Mouse (Mus musculus): ENCODE data around the gene Fam213b. TPM values are rescaled to one million over a fixed set of nuclear protein-coding genes. Genes with fewer than 3 reads are reported as not detected.
A peak's percentile ranks its signal among the peaks of the same experiment; 100 is the strongest.

The Fam213b gene
- polyA plus RNA-seq, 1 experiment from 2014 or later: 57.1 TPM

DNA sequence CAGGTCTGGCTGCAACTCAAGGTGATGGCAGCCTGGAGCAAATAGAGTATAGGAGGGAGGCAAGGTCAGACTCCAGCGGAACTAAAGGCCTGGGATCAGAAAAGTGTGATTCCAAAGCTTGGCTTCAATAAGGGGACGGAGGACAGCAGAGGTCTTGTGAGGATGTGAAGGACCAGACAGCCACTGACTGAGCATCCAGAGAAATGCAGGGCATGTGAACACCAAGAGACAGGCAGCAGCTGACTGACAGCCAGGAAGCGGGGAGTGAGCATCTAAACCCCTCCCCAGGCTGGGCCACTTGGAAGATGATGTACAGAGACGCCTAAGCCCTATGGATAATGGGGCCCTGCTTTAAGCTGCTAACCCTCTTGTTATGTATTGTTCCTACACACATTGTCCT lies 28.2 kb downstream of the Fam213b start:
- no peak for DNase-seq (ENCODE audit: low spot score)
- no peaks in the 10 kb centered on the region for H3K36me3 ChIP-seq (replicated peaks; ENCODE audit: control insufficient read depth, insufficient read depth)
- H3K9me3 ChIP-seq (ENCODE audit: control insufficient read depth, low read length): no peaks in the 10 kb centered on the region
- H3K4me2 ChIP-seq (replicated peaks): no peak overlapping the region
- no peaks in the 10 kb centered on the region for H3K27me3 ChIP-seq (ENCODE audit: control insufficient read depth, insufficient read depth, low read length)
- 68% methylated on average over 4 of the region's 4 CpGs for WGBS
- no peak overlapping the region for H3K4me3 ChIP-seq (replicated peaks; ENCODE audit: low read length)
- H3K9ac ChIP-seq: no peak overlapping the region
- no peak overlapping the region for H3K27ac ChIP-seq
- H3K4me1 ChIP-seq (replicated peaks; ENCODE audit: control insufficient read depth, insufficient read depth, low read length): no peaks in the 10 kb centered on the region
- ATAC-seq (ENCODE audit: low FRiP score): no peak

- Histone ChIP-seq H3K27me3 (ENCODE audit: control insufficient read depth, insufficient read depth, low read length) (no peaks in the 10 kb centered on the region), H3K27ac (no peak within 1 kb of the TSS), H3K9ac (no peak within 1 kb of the TSS), H3K4me3 (replicated peaks; ENCODE audit: low read length) (no peak within 1 kb of the TSS), H3K4me1 (replicated peaks; ENCODE audit: control insufficient read depth, insufficient read depth, low read length) (peaks cover 6% of the 10 kb centered on the region; the same call in 1 of the 2 replicates), H3K4me2 (replicated peaks) (no peak within 1 kb of the TSS), H3K36me3 (replicated peaks; ENCODE audit: control insufficient read depth, insufficient read depth) (no peaks in the 10 kb centered on the region), H3K9me3 (ENCODE audit: control insufficient read depth, low read length) (no peaks in the 10 kb centered on the region)
- no peak for ATAC-seq (ENCODE audit: low FRiP score)
- no peak for DNase-seq (ENCODE audit: low spot score)
- WGBS: 88% methylated on average over 7 of the region's 7 CpGs
Observed at GRCm38 (mm10) chr4:154869440-154869839, 29.5 kb downstream of the Fam213b start, which contains the start of gene Mmel1. Gene Mmel1, plus strand, starts transcription at chr4:154869585.

DNA sequence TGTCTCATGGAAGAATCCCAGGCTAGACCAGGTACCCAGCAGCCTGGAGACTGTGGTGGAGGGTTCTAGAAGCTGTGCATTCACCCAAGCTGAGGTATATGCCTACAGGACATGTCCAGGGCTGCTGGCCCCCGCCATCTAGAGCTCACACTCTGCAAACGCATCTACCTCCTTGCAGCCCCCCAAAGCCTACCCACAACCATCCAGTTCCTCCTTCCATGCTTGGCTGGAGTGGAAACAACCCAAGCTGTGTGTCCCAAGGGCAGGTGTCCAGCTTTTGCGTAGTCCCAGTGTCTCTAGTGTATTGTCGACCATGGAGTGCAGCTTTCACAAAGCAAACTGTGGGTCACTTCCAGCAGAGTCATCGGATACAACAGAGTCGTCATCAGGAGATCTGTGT lies 31.7 kb downstream of the Fam213b start:
- Histone ChIP-seq H3K9ac (no peak overlapping the region), H3K4me2 (replicated peaks) (no peak overlapping the region), H3K4me1 (replicated peaks; ENCODE audit: control insufficient read depth, insufficient read depth, low read length) (peaks cover 6% of the 10 kb centered on the region), H3K36me3 (replicated peaks; ENCODE audit: control insufficient read depth, insufficient read depth) (no peaks in the 10 kb centered on the region), H3K27me3 (ENCODE audit: control insufficient read depth, insufficient read depth, low read length) (no peaks in the 10 kb centered on the region), H3K27ac (no peak overlapping the region), H3K4me3 (replicated peaks; ENCODE audit: low read length) (no peak overlapping the region), H3K9me3 (ENCODE audit: control insufficient read depth, low read length) (no peaks in the 10 kb centered on the region)
- no peak for DNase-seq (ENCODE audit: low spot score)
- WGBS: 87% methylated on average over 6 of the region's 6 CpGs
- ATAC-seq (ENCODE audit: low FRiP score): no peak

DNA sequence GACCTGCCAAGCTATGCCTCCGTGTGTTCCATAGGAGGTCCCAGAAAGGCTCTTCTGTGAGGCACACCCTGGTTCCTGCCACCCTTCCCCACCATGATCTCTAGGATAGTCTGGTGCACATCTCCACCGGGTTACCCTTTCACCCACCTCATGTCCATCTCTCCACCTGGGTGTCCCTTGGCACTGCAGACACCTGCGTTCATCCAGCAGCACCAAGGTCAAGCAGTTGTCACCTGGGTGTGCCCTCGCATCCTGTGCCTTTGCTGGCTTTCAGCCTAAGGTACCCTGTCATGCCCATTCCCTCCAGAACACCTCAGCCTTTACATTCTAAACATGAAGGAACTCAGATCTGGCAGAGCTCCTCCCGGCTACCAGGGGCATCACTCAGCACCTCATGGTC lies 32.5 kb downstream of the Fam213b start:
- Histone ChIP-seq H3K9me3 (ENCODE audit: control insufficient read depth, low read length) (no peaks in the 10 kb centered on the region), H3K4me2 (replicated peaks) (no peak overlapping the region), H3K4me3 (replicated peaks; ENCODE audit: low read length) (no peak overlapping the region), H3K9ac (no peak overlapping the region), H3K4me1 (replicated peaks; ENCODE audit: control insufficient read depth, insufficient read depth, low read length) (peaks cover 6% of the 10 kb centered on the region), H3K27ac (no peak overlapping the region), H3K27me3 (ENCODE audit: control insufficient read depth, insufficient read depth, low read length) (no peaks in the 10 kb centered on the region), H3K36me3 (replicated peaks; ENCODE audit: control insufficient read depth, insufficient read depth) (no peaks in the 10 kb centered on the region)
- DNase-seq (ENCODE audit: low spot score): no peak
- no peak for ATAC-seq (ENCODE audit: low FRiP score)
- 91% methylated on average over 5 of the region's 5 CpGs for WGBS

DNA sequence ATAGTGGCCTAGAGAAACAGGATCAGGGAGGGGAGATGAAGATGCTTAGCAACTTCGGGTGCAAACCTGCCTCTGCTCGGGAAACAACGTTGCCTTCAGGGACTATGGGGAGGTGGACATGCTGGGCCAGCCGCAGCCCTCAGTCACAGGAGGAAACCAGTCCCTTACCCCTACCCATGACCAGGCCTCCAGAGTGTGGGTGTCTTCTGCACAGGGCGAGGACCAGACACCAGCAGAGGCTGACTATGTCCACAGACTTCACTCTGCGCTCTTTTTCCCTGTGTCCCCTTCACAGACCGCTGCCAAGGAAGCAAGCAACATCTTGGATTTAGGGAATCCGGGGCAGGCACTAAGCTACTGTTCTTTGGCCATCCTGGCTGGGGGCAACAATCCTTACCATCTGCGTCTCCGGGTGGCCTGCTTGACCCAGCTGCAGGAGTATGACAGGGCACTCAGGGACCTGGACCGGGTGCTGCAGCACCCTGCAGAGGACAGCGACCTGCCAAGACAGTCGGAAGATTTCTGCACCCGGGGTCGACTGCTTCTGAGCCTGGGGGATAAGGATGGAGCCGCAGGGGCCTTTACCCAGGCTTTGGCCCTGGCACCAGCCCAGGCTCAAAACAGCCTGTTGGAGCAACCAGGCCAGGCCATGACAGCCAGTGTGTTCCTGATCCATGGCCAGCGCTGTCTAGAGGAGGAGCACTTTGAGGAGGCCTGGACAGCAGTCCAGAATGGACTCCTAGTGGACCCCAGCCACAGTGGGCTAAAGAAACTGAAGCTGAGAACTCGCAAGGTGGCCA lies 33.8 kb downstream of the Fam213b start:
- ATAC-seq (ENCODE audit: low FRiP score) (no peak), DNase-seq (ENCODE audit: low spot score) (no peak)
- no peaks in the 10 kb centered on the region for H3K27me3 ChIP-seq (ENCODE audit: control insufficient read depth, insufficient read depth, low read length)
- no peaks in the 10 kb centered on the region for H3K9me3 ChIP-seq (ENCODE audit: control insufficient read depth, low read length)
- H3K4me2 ChIP-seq (replicated peaks): peak overlapping the region; percentile 55
- peaks cover 6% of the 10 kb centered on the region for H3K4me1 ChIP-seq (replicated peaks; ENCODE audit: control insufficient read depth, insufficient read depth, low read length)
- H3K27ac ChIP-seq: peak overlapping the region; percentile 72
- H3K36me3 ChIP-seq (replicated peaks; ENCODE audit: control insufficient read depth, insufficient read depth): no peaks in the 10 kb centered on the region
- peak overlapping the region; percentile 49 for H3K9ac ChIP-seq
- no peak overlapping the region for H3K4me3 ChIP-seq (replicated peaks; ENCODE audit: low read length)
- WGBS: 85% methylated on average over 18 of the region's 18 CpGs

DNA sequence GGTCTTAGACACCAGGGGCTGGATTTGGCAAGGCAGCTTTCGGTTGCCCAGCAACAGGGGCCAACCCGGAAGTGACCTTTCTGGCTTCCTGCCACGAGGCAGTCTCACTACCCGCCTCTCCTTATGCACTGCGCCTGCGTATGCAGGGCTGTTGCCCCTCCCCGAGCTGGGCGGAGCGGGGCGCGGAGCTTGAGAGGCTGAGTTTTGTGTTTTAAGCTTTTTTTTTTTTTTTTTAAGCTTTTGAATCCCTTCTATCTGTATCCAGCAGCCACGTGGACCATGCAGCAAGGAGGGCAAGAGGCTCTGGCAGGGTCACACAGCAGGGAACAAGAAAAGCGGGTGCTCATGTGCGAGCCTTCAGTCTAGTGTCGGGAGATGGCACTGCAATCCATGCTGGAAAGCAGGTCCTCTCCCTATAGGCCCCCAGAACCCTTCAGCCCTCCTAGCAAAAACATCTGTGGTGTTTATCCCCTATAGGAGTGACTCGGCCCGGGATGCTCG lies 34.6 kb downstream of the Fam213b start:
- H3K4me1 ChIP-seq (replicated peaks; ENCODE audit: control insufficient read depth, insufficient read depth, low read length): peaks cover 6% of the 10 kb centered on the region
- peak overlapping the region; percentile 72 for H3K27ac ChIP-seq
- peak overlapping the region; percentile 49 for H3K9ac ChIP-seq
- peak; percentile 96 for DNase-seq (ENCODE audit: low spot score)
- peak; percentile 91 for ATAC-seq (ENCODE audit: low FRiP score)
- WGBS: 1% methylated on average over 18 of the region's 18 CpGs
- H3K36me3 ChIP-seq (replicated peaks; ENCODE audit: control insufficient read depth, insufficient read depth): no peaks in the 10 kb centered on the region
- no peaks in the 10 kb centered on the region for H3K27me3 ChIP-seq (ENCODE audit: control insufficient read depth, insufficient read depth, low read length)
- H3K9me3 ChIP-seq (ENCODE audit: control insufficient read depth, low read length): no peaks in the 10 kb centered on the region
- peak overlapping the region; percentile 55 for H3K4me2 ChIP-seq (replicated peaks)
- peak overlapping the region; percentile 31 for H3K4me3 ChIP-seq (replicated peaks; ENCODE audit: low read length)

DNA sequence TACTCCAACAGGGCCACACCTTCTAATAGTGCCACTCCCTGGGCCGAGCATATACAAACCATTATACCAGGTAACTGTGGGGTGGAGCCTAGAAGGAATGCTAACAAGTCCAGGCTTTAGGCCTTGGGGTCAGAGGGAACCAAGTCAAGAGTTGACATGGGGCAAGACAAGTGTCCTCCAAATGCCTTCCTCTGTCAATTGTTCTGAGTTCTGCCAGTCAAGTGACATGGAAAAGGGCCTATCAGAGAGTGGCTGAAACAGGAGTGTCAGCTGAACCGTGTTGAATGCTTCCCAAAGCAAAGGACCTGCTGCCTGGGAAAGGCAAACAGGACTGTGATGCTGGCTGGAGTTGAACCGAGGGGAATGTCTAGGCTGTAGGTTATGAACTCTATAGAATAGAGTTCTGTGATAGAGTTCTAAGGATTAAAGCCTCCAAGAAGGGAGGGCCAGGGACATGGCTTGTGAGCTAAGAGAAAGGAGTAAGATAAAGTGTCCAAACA lies 35.4 kb downstream of the Fam213b start:
- WGBS: 84% methylated on average over 3 of the region's 3 CpGs
- ATAC-seq (ENCODE audit: low FRiP score) (no peak), DNase-seq (ENCODE audit: low spot score) (no peak)
- no peak overlapping the region for H3K27ac ChIP-seq
- no peak overlapping the region for H3K4me3 ChIP-seq (replicated peaks; ENCODE audit: low read length)
- no peaks in the 10 kb centered on the region for H3K9me3 ChIP-seq (ENCODE audit: control insufficient read depth, low read length)
- H3K4me1 ChIP-seq (replicated peaks; ENCODE audit: control insufficient read depth, insufficient read depth, low read length): peaks cover 6% of the 10 kb centered on the region
- H3K27me3 ChIP-seq (ENCODE audit: control insufficient read depth, insufficient read depth, low read length): no peaks in the 10 kb centered on the region
- H3K36me3 ChIP-seq (replicated peaks; ENCODE audit: control insufficient read depth, insufficient read depth): no peaks in the 10 kb centered on the region
- H3K4me2 ChIP-seq (replicated peaks): no peak overlapping the region
- no peak overlapping the region for H3K9ac ChIP-seq

- no peak for DNase-seq (ENCODE audit: low spot score)
- no peaks in the 10 kb centered on the region for H3K9me3 ChIP-seq (ENCODE audit: control insufficient read depth, low read length)
- WGBS: 73% methylated on average over 5 of the region's 5 CpGs
- H3K36me3 ChIP-seq (replicated peaks; ENCODE audit: control insufficient read depth, insufficient read depth): no peaks in the 10 kb centered on the region
- H3K4me2 ChIP-seq (replicated peaks): no peak overlapping the region
- H3K9ac ChIP-seq: no peak overlapping the region
- no peak overlapping the region for H3K4me3 ChIP-seq (replicated peaks; ENCODE audit: low read length)
- no peak overlapping the region for H3K27ac ChIP-seq
- H3K27me3 ChIP-seq (ENCODE audit: control insufficient read depth, insufficient read depth, low read length): no peaks in the 10 kb centered on the region
- no peak for ATAC-seq (ENCODE audit: low FRiP score)
- peaks cover 6% of the 10 kb centered on the region for H3K4me1 ChIP-seq (replicated peaks; ENCODE audit: control insufficient read depth, insufficient read depth, low read length)
Observed at GRCm38 (mm10) chr4:154861967-154862366, 37.0 kb downstream of the Fam213b start.

GRCm38 (mm10) chr4:154858601-154859000 lies 40.3 kb downstream of the Fam213b start:
- DNase-seq (ENCODE audit: low spot score) (no peak), ATAC-seq (ENCODE audit: low FRiP score) (no peak)
- Histone ChIP-seq H3K27ac (no peak overlapping the region), H3K4me3 (replicated peaks; ENCODE audit: low read length) (no peak overlapping the region), H3K4me1 (replicated peaks; ENCODE audit: control insufficient read depth, insufficient read depth, low read length) (no peaks in the 10 kb centered on the region; the same call in none of the 2 replicates), H3K4me2 (replicated peaks) (no peak overlapping the region), H3K9ac (no peak overlapping the region), H3K9me3 (ENCODE audit: control insufficient read depth, low read length) (no peaks in the 10 kb centered on the region), H3K27me3 (ENCODE audit: control insufficient read depth, insufficient read depth, low read length) (peaks cover 16% of the 10 kb centered on the region), H3K36me3 (replicated peaks; ENCODE audit: control insufficient read depth, insufficient read depth) (no peaks in the 10 kb centered on the region)
- WGBS: 77% methylated on average over 3 of the region's 3 CpGs

Measured in hindbrain, embryonic 14.5 days (tissue).